Mouse (Mus musculus) embryonic facial prominence, embryonic 11.5 days (tissue): ENCODE data around the gene Tmem163. TPM values are rescaled to one million over a fixed set of nuclear protein-coding genes. Genes with fewer than 3 reads are reported as not detected.

Source experiments
- ATAC-seq: fragments of 200-750 bp; cut with Nextera tagmentation; replicated peaks from 2 replicates; pipeline ENCODE4 v1.8.0; 2017; ENCODE audit warnings: low read depth; ENCODE audit not compliant: insufficient number of reproducible peaks, low FRiP score, low TSS enrichment
- DNase-seq: peaks from one replicate; pipeline ENCODE4 v3.0.0-alpha.2; 2015; ENCODE audit warnings: low spot score
- H3K27ac ChIP-seq: fragments of 300-500 bp; sonication (generic); replicated peaks from 2 replicates; pipeline ENCODE4 v1.5.1; 2014; ENCODE audit warnings: mild to moderate bottlenecking, low read depth, low read length, control low read depth
- H3K27me3 ChIP-seq: fragments of 300-500 bp; sonication (generic); 2 replicates; pipeline ENCODE4 v1.6.1; 2014; ENCODE audit warnings: mild to moderate bottlenecking, low read length, moderate library complexity, mixed read lengths; ENCODE audit not compliant: control insufficient read depth, insufficient read depth
- H3K36me3 ChIP-seq: fragments of 300-500 bp; sonication (generic); replicated peaks from 2 replicates; pipeline ENCODE4 v1.6.1; 2014; ENCODE audit warnings: low read depth, mild to moderate bottlenecking, low read length, moderate library complexity, mixed read lengths; ENCODE audit not compliant: control insufficient read depth, insufficient read depth
- H3K4me1 ChIP-seq: fragments of 300-500 bp; sonication (generic); 2 replicates; pipeline ENCODE4 v1.6.1; 2014; ENCODE audit warnings: low read length, mixed read lengths; ENCODE audit not compliant: control insufficient read depth, insufficient read depth
- H3K4me2 ChIP-seq: fragments of 300-500 bp; sonication (generic); 2 replicates; pipeline ENCODE4 v1.6.1; 2014; ENCODE audit warnings: low read depth, mild to moderate bottlenecking, control low read depth, low read length, moderate library complexity
- H3K4me3 ChIP-seq: fragments of 300-500 bp; sonication (generic); 2 replicates; pipeline ENCODE4 v1.5.1; 2014; ENCODE audit warnings: low read depth, low read length, control low read depth
- H3K9ac ChIP-seq: fragments of 300-500 bp; sonication (generic); replicated peaks from 2 replicates; pipeline ENCODE4 v1.6.1; 2014; ENCODE audit warnings: mild to moderate bottlenecking, control low read depth, low read length
- H3K9me3 ChIP-seq: fragments of 300-500 bp; sonication (generic); replicated peaks from 2 replicates; pipeline ENCODE4 v1.6.1; 2016; ENCODE audit warnings: mild to moderate bottlenecking, low read length, inconsistent platforms, mixed read lengths; ENCODE audit not compliant: control insufficient read depth
- WGBS: fragments of 180-500 bp; shearing (Covaris S2); extraction: QIAGEN DNeasy Blood & Tissue Kit; methylation state at CpG from one replicate; pipeline ENCODE4 v1.1.7; 2014; 5-methylcytosine and 5-hydroxymethylcytosine counted together
- polyA plus RNA-seq: library from polyadenylated mRNA; unstranded; fragments of >200 nt; fragmentation: Nextera tagmentation; extraction: Ambion mirVana; gene quantifications from 2 replicates; pipeline ENCODE4 v1.2.1, GENCODE M21; 2014

Tmem163 gene
- polyA plus RNA-seq, 1 experiment from 2014 or later = 9.5 TPM

GRCm38 (mm10) chr1:127596143-127596542 lies 83.2 kb downstream of the Tmem163 start:
- no peak for ATAC-seq
- no peak overlapping the region for H3K9ac ChIP-seq
- no peak overlapping the region for H3K4me3 ChIP-seq
- WGBS = 93% methylated on average over 4 of the region's 4 CpGs
- H3K4me1 ChIP-seq = no peaks in the 10 kb centered on the region
- no peak overlapping the region for H3K27ac ChIP-seq
- no peaks in the 10 kb centered on the region for H3K36me3 ChIP-seq
- no peak for DNase-seq
- no peak overlapping the region for H3K4me2 ChIP-seq
- H3K9me3 ChIP-seq = no peaks in the 10 kb centered on the region
- no peaks in the 10 kb centered on the region for H3K27me3 ChIP-seq

- DNase-seq (no peak), ATAC-seq (no peak)
- Histone ChIP-seq H3K36me3 (no peaks in the 10 kb centered on the region), H3K9me3 (no peaks in the 10 kb centered on the region), H3K4me2 (no peak overlapping the region), H3K9ac (no peak overlapping the region), H3K4me1 (no peaks in the 10 kb centered on the region), H3K27me3 (no peaks in the 10 kb centered on the region), H3K4me3 (no peak overlapping the region), H3K27ac (no peak overlapping the region)
- WGBS = 86% methylated on average over 1 of the region's 1 CpGs
Observed at GRCm38 (mm10) chr1:127595735-127596134, 83.6 kb downstream of the Tmem163 start.

- WGBS = 83% methylated on average over 3 of the region's 3 CpGs
- Histone ChIP-seq H3K4me1 (no peaks in the 10 kb centered on the region), H3K9ac (no peak overlapping the region), H3K9me3 (no peaks in the 10 kb centered on the region), H3K36me3 (no peaks in the 10 kb centered on the region), H3K27ac (no peak overlapping the region), H3K4me3 (no peak overlapping the region), H3K27me3 (no peaks in the 10 kb centered on the region), H3K4me2 (no peak overlapping the region)
- no peak for DNase-seq
- no peak for ATAC-seq
Observed at GRCm38 (mm10) chr1:127589542-127589941, 89.8 kb downstream of the Tmem163 start.

- ATAC-seq (no peak), DNase-seq (no peak)
- no peak overlapping the region for H3K4me3 ChIP-seq
- no peak overlapping the region for H3K4me2 ChIP-seq
- no peaks in the 10 kb centered on the region for H3K36me3 ChIP-seq
- H3K27me3 ChIP-seq = no peaks in the 10 kb centered on the region
- H3K27ac ChIP-seq = no peak overlapping the region
- no peak overlapping the region for H3K9ac ChIP-seq
- H3K9me3 ChIP-seq = no peaks in the 10 kb centered on the region
- 88% methylated on average over 5 of the region's 5 CpGs for WGBS
- no peaks in the 10 kb centered on the region for H3K4me1 ChIP-seq
Observed at GRCm38 (mm10) chr1:127587071-127587470, 92.3 kb downstream of the Tmem163 start.

GRCm38 (mm10) chr1:127586156-127586555 lies 93.2 kb downstream of the Tmem163 start:
- 87% methylated on average over 1 of the region's 1 CpGs for WGBS
- H3K9me3 ChIP-seq = no peaks in the 10 kb centered on the region
- H3K9ac ChIP-seq = no peak overlapping the region
- H3K27ac ChIP-seq = no peak overlapping the region
- no peaks in the 10 kb centered on the region for H3K4me1 ChIP-seq
- DNase-seq = no peak
- no peaks in the 10 kb centered on the region for H3K36me3 ChIP-seq
- ATAC-seq = no peak
- H3K4me2 ChIP-seq = no peak overlapping the region
- H3K4me3 ChIP-seq = no peak overlapping the region
- H3K27me3 ChIP-seq = no peaks in the 10 kb centered on the region

GRCm38 (mm10) chr1:127577981-127578380 lies 101.4 kb downstream of the Tmem163 start:
- ATAC-seq = no peak
- Histone ChIP-seq H3K4me3 (no peak overlapping the region), H3K27me3 (no peaks in the 10 kb centered on the region), H3K27ac (no peak overlapping the region), H3K4me2 (no peak overlapping the region), H3K9me3 (no peaks in the 10 kb centered on the region), H3K4me1 (no peaks in the 10 kb centered on the region), H3K36me3 (no peaks in the 10 kb centered on the region), H3K9ac (no peak overlapping the region)
- no peak for DNase-seq
- WGBS = 70% methylated on average over 5 of the region's 5 CpGs

GRCm38 (mm10) chr1:127577083-127577482 lies 102.3 kb downstream of the Tmem163 start:
- ATAC-seq (0 out of 2 replicates have a peak, but pooled peaks have one; percentile 50), DNase-seq (no peak)
- H3K4me3 ChIP-seq = no peak overlapping the region
- H3K4me1 ChIP-seq = no peaks in the 10 kb centered on the region
- no peaks in the 10 kb centered on the region for H3K36me3 ChIP-seq
- no peaks in the 10 kb centered on the region for H3K9me3 ChIP-seq
- no peak overlapping the region for H3K9ac ChIP-seq
- no peak overlapping the region for H3K4me2 ChIP-seq
- 77% methylated on average over 7 of the region's 7 CpGs for WGBS
- no peaks in the 10 kb centered on the region for H3K27me3 ChIP-seq
- no peak overlapping the region for H3K27ac ChIP-seq

GRCm38 (mm10) chr1:127576563-127576962 lies 102.8 kb downstream of the Tmem163 start:
- DNase-seq (no peak), ATAC-seq (no peak)
- no peak overlapping the region for H3K27ac ChIP-seq
- no peaks in the 10 kb centered on the region for H3K36me3 ChIP-seq
- no peaks in the 10 kb centered on the region for H3K27me3 ChIP-seq
- no peaks in the 10 kb centered on the region for H3K4me1 ChIP-seq
- H3K9ac ChIP-seq = no peak overlapping the region
- 29% methylated on average over 8 of the region's 8 CpGs for WGBS
- H3K4me3 ChIP-seq = no peak overlapping the region
- no peak overlapping the region; the same call in 1 of the 2 replicates for H3K4me2 ChIP-seq
- H3K9me3 ChIP-seq = no peaks in the 10 kb centered on the region
